Mouse (Mus musculus) splenic B cell, adult 2 months (primary cell): ENCODE measurements around the gene Olfr1249.
"Not testable (repeated sequence)": the region's sequence is repeated elsewhere in the genome, so short reads cannot be mapped to it uniquely, and the experiment has no call there.

Experiments used
- DNase-seq: peaks from one replicate; pipeline ENCODE4 v3.0.0-alpha.2; 2011; ENCODE audit warnings: low read depth, low spot score
- H3K27me3 ChIP-seq: 2 replicates; pipeline ENCODE4 v1.6.1; 2012; ENCODE audit warnings: mild to moderate bottlenecking, low read length, moderate library complexity, mixed read lengths; ENCODE audit not compliant: control insufficient read depth, poor library complexity, insufficient read depth, severe bottlenecking
- H3K36me3 ChIP-seq: 2 replicates; pipeline ENCODE4 v1.6.1; 2012; ENCODE audit warnings: mild to moderate bottlenecking, low read length, moderate library complexity, mixed read lengths; ENCODE audit not compliant: control insufficient read depth, poor library complexity, insufficient read depth, severe bottlenecking

The Olfr1249 gene

DNA sequence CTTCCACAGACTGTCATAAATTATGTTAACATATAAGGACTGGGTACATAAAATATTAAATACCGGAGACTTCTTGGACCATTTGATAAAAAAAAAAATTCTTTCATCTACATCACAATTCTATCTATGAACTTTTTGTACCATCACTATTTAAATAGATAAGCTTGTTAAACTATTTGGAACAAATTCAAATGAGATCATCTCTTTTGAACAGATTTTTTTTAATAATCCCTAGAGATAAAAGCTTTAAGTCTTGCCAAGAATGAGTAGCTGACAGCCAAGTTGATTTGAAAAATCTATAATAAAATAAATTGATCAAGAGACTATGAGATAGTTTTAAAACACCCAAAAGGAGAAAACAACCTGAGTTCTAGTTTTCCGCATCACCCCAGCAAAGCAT is at the start of gene Olfr1249:
TSS of gene Olfr1249 (minus strand) at position 101 of the 400 bp plus-strand sequence.
- Histone ChIP-seq H3K36me3 (no peaks in the 10 kb centered on the region), H3K27me3 (no peaks in the 10 kb centered on the region)
- DNase-seq = no peak

DNA sequence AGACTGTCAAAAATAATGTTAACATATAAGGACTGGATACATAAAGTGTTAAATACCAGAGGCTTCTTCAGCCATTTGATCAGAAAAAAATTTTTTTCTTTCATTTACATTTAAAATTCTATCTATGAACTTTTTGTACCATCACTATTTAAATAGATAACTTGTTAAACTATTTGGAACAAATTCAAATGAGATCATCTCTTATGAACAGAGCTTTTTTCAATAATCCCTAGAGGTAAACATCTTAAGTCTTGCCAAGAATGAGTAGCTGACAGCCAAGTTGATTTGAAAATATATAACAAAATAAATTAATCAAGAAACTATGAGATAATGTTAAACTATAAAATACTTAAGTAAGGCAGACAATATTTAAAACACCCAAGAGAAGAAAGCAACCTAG is 37.1 kb upstream of the Olfr1249 start, which contains the start of gene Olfr1251:
TSS of gene Olfr1251 (minus strand) at position 101 of the 400 bp plus-strand sequence.
- no peak for DNase-seq

DNA sequence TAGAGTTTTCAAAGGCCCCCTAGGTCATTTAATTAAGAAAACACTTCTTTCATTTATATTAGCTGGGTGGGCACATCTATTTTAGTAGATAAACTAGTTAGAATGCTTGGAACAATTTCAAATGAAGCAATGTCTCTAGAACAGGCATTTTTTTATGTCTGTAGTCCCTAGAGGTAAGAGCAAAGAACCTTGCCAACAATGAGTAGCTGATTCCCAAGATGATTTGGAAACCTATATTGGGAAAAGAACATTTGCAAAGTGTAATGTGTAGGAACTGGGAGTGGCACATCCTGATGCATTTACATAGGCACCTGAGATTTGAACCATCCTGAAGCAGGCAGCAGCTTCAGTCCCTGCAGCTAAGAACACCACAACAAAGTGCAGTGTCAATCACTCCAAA is 26.6 kb upstream of the Olfr1249 start, which contains the start of gene Olfr1250:
TSS of gene Olfr1250 (minus strand) at position 101 of the 400 bp plus-strand sequence.
- no peaks in the 10 kb centered on the region for H3K27me3 ChIP-seq
- H3K36me3 ChIP-seq = no peaks in the 10 kb centered on the region
- DNase-seq = no peak

More for the DNA sequence above, 37.1 kb upstream of the Olfr1249 start, which contains the start of gene Olfr1251:
- H3K27me3 ChIP-seq = no peaks in the 10 kb centered on the region
- no peaks in the 10 kb centered on the region for H3K36me3 ChIP-seq

DNA sequence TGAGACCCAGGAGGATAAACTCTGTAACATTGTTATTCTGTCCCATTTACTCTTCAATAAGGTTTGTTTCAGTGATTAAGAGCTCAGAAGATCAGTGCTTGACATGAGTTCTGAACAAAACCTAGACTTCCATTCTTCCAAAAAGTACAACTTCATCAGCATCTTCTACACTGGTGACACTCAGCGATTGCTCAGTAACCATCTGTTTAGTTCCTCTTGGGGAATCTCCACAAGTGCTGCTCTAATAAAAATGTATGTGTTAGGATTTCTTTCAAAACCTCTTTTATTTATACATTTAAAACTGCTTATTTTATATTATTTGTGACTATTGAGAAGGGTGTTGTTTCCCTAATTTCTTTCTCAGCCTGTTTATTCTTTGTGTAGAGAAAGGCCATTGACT is 16.6 kb downstream of the Olfr1249 start, which contains the start of gene Olfr1248:
TSS of gene Olfr1248 (minus strand) at position 101 of the 400 bp plus-strand sequence.
- DNase-seq, H3K36me3 ChIP-seq, H3K27me3 ChIP-seq: not testable (repeated sequence)

DNA sequence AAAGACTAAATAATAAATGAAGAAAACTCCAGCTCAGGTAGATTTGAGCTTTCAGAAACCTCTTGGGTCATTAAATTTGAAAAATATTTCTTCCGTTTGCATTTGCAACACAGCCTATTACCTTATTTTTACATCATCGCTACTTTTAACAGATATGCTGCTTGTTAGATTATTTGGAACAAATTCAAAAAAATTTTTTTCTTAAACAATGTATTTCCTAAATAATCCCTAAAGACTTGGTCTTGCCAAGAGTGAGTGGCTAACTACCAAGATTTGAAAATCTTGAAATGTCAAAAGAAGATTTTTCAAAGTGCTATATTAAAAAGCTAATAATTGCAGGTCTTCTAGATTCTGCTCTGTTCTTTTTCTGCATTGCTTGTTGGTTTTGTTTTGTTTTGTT is 20.8 kb downstream of the Olfr1249 start, which contains the start of gene Olfr1247:
TSS of gene Olfr1247 (minus strand) at position 101 of the 400 bp plus-strand sequence.
- no peak for DNase-seq
- Histone ChIP-seq H3K36me3 (no peaks in the 10 kb centered on the region), H3K27me3 (no peaks in the 10 kb centered on the region)

DNA sequence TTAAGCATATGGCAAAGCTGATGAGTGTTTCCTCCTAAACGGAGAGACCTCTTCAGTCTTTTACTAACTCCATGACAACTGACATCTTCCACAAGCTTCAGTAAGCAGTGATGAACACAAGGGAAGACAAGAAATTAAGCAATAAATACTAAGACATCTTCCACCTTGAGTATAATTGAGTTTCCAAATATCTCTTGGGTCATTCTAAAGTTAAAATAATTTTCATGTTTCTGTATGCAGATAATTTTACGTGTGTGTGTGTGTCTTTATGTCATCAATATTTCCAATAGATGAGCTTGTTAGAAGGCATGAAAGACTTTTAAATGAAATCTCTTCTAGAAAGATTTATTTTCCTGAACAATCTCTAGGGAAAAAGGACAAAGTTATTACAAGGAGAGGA is 41.7 kb downstream of the Olfr1249 start, which contains the start of gene Olfr1246:
TSS of gene Olfr1246 (minus strand) at position 101 of the 400 bp plus-strand sequence.
- H3K27me3 ChIP-seq = no peaks in the 10 kb centered on the region
- DNase-seq = no peak
- no peaks in the 10 kb centered on the region for H3K36me3 ChIP-seq
